Mouse (Mus musculus): ENCODE data around the gene Ahnak.
A peak's percentile ranks its signal among the peaks of the same experiment; 100 is the strongest.
"Not testable (repeated sequence)": the region's sequence is repeated elsewhere in the genome, so short reads cannot be mapped to it uniquely, and the experiment has no call there.

The Ahnak gene

GRCm38 (mm10) chr19:9070316-9070715 is 81.2 kb downstream of the Ahnak start:
- no peak for DNase-seq

GRCm38 (mm10) chr19:9071456-9072156 is 82.5 kb downstream of the Ahnak start:
- DNase-seq, result no peak

DNA sequence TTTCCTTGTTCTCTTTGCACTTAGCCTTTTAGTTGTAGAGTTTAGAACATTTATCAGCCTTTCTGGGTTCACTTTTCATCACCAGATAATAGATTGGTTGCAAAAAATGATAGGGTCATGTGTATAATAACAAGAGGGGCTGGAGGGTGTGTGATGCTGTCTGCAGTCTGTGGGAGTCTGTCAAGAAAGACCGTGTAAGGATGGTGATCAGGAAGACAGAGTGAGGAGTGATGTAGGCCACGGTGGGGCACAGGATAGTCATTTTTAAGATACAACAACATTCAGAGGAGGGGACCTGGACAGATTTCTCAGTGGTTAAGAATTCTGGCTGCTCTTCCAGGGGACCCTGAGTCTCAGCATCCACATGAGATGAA is 83.1 kb downstream of the Ahnak start:
- no peak for DNase-seq

- DNase-seq, result no peak
These were observed 84.8 kb downstream of the Ahnak start for GRCm38 (mm10) chr19:9073776-9074411.

DNA sequence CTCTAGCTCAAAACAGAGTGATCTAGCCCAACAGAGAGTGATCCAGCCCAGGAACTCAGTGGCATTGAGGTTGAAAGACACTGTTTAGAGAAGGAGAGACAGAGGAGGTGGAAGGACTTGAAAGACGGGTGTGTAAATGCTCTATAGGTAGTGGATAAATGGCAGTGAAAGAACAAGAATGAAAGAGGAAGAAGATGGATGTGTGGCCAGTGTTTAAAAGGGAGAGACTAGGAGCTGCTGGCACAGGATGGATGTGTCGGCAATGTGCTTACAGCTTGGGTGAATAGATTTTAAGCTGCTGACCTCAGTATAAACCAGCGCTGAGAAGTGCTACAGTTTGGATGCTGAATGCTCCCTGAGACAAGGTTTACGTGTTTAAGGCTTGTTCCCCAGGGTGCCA is 85.3 kb downstream of the Ahnak start:
- no peak for DNase-seq

DNA sequence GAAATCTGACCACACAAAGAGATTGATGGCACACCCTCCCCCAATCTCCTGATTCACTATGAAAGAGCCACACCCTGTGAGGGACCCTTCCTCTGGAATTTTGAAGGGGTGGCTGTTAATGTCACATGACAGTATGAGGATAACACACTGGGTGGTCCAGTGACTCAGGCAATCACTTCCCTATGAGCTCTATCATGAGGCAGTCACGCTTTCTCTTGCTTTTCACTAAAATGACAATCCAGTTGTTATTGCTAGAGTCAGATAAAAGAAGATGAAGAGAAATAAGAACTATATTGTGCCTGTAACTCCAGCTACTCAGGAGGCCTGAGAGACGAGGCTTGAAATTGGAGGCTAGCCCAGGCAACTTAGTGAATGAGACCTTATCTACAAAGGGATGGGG is 86.5 kb downstream of the Ahnak start:
- DNase-seq, result no peak

DNA sequence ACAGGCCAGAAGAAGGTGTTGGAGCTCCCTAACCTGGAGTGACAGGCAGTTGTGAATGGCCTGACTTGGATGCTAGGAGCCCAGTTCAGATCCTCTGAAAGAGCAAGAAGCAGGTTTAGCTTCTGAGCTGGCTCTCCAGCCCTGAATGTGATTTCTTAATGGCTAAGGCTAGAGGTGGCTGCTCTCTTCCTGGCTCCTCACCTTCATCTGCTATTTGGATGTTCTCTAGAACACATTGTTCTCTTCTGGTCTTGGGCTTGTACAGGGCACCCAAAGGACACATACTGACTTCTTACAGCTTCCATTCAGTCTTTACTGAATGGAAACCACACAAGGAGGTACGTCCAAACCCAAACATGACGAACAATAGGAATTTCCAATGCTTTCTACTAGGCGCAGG is 87.0 kb downstream of the Ahnak start:
- DNase-seq, result no peak

- DNase-seq, result no peak
These were observed 88.0 kb downstream of the Ahnak start for GRCm38 (mm10) chr19:9076982-9077660.

- DNase-seq, result no peak
These were observed 90.8 kb downstream of the Ahnak start for GRCm38 (mm10) chr19:9079916-9080315.

- no peak for DNase-seq
These were observed 92.5 kb downstream of the Ahnak start for GRCm38 (mm10) chr19:9081311-9082190.

- peak; percentile 61 for DNase-seq
These were observed 93.3 kb downstream of the Ahnak start for GRCm38 (mm10) chr19:9082191-9083009.

DNA sequence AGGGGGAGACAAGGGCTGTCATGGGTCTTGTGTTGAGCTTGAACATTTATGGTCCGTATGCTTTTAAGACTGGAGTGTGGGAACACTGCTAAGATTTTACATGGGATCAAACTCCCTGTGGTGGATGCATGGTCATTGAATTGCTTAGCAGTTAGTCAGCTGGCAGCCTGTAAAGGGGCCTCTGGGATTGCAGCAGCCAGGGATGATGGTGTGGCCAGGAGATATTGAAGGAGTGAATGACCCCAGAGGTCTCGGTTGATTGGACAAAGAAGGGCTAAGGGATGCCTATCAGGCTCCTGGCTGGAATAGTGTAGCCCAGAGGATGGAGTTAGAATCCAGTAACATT is 93.9 kb downstream of the Ahnak start:
- no peak for DNase-seq

DNA sequence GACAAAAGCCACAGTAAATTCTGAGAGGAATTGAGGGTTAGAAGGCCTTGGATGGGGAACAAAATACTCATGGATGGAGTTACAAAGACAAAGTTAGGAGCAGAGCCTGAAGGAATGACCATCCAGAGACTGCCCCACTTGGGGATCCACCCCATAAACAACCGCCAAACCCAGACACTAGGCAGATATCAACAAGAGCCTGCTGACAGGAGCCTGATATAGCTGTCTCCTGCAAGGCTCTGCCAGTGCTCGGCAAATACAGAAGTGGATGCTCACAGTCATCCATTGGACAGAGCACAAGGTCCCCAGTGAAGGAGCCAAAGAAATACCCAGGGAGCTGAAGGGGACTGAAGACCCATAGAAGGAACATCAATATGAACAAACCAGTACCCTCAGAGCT is 94.8 kb downstream of the Ahnak start:
- DNase-seq, result not testable (repeated sequence)

- no peak for DNase-seq
These were observed 98.7 kb downstream of the Ahnak start, which contains the start of gene Scgb1a1 for GRCm38 (mm10) chr19:9087821-9088220. Gene Scgb1a1 (minus strand): TSS chr19:9087958.

GRCm38 (mm10) chr19:9090191-9090590 is 101.1 kb downstream of the Ahnak start:
- DNase-seq, result no peak

DNA sequence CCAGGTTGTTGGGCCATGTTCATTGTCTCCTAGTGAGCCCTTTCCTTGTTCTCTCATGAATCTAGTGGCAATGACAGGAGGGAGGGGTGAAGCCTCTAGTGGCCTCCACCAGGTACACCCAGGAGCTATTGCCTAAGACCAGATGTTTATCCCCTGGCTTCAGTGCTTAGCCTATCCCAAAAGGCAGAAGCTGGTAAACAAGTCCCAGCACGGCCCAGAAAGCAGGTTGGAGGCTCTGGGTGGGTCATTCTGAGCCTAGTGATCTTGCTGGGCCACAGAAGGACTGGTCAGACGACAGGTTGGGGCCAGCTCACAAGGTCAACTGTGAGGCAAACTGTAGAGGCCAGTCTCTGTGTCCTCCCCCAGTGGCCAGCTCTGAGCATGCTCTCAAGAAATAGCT is 101.6 kb downstream of the Ahnak start:
- no peak for DNase-seq

DNA sequence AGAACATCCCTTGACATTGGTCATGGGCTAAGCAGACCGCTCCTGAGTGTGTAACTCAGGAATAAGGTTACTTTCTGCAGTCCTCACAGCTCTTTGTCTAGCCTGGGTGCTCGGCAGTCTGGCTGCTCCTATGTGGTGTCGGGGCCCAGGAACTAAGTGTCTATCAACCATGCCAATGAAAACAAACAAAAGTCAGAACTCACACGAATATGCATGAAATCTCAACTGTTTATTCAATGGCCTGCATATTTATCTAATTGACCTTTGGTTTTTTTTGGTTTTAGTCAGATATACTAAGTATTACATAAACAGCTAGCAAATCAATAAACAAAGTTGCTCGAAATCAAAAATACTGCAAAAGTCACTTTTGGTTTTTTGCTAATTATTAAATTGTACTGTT is 106.0 kb downstream of the Ahnak start:
- DNase-seq, result no peak

DNA sequence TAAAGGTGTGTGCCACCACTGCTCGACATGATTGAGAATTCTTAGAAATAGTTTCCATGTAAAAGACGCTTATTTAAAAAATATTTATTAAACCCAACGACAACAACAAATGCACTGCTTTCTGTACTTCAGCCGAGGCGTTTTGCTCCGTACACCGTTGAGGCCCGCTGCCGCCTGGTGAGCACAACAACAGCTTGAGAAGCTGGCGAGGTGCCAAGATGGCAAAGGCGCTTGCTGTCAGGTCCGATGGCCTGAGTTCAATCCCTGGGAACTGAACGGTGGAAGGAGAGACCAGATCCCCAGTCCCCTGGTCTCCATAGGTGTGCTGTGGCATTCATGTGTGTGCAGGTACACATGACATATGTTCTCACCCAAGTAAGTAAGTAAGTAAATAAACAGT is 108.4 kb downstream of the Ahnak start:
- DNase-seq, result no peak

DNA sequence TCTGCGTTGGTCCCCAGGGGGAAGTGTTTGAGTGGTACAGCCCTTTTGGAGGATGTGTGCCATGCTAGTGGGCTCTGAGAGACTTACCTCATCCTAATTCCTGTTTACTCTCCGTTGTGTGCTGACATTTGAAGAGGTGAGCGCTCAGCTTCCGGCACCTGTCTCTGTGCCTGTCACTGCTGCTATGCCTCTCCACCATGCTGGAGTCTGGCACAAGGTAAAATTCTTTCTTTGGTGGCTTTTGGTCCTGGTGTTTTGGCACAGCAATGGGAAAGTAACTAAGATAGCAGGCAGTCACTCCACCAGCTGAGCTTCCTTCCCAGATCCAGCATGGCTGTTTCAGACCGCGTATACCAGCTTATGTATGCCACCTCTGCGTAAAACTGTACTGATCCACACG is 110.7 kb downstream of the Ahnak start:
- no peak for DNase-seq

- no peak for DNase-seq
These were observed 111.4 kb downstream of the Ahnak start for GRCm38 (mm10) chr19:9100297-9101061.

- DNase-seq, result no peak
These were observed 112.0 kb downstream of the Ahnak start for GRCm38 (mm10) chr19:9101062-9101457.

DNA sequence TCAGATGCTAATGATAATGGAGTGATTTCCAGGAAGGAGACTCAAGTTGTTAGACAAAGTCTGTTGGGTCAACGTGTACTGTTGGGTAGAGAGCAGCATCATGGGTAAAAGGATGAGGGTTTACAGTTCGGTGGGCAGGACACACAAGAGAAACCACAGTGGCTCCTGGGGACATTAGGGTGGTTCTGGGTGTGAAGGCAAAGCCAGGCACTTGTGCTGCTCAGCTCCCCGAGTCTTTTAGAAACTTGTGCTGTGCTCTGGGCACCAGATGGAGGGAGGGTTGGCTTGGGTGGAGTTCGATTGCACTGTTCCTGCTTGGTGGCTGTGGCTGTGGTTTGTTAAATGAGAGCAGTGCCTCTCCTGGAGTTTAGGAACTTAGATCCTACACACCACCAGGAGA is 114.9 kb downstream of the Ahnak start:
- no peak for DNase-seq
